Mouse (Mus musculus): Measurements from ENCODE around the gene Hoxb1. TPM values are rescaled to one million over a fixed set of nuclear protein-coding genes. Genes with fewer than 3 reads are reported as not detected.

The Hoxb1 gene
- polyA plus RNA-seq, 1 experiment from 2014 or later = not detected

DNA sequence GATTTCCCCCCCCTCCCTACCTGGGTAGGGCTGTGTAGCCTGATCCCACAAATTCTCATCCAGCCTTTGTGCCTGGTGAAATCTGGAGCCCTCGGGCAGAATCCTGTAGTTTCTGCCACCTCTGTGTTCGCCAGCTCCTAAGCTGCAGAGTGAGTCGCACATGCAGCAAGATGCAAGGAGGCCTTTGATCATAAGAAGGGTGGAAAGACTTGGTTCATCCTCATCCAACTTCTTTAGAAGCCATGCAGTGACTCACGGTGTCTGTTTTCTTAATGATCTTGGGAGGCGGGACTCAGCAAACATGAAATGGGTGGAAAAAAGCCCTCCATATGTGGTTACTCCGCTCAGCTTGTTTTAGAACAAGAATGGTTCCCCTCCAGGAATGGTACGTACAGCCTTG, 39.3 kb downstream of the Hoxb1 start:
- 70% methylated on average over 7 of the region's 7 CpGs for WGBS
- ATAC-seq (ENCODE audit: insufficient number of reproducible peaks, low FRiP score) = no peak
- H3K4me1 ChIP-seq (replicated peaks) = peaks cover 16% of the 10 kb centered on the region
- H3K27ac ChIP-seq (ENCODE audit: poor library complexity, severe bottlenecking) = no peak overlapping the region
- H3K4me2 ChIP-seq = no peak overlapping the region
- no peak overlapping the region for H3K9ac ChIP-seq
- no peaks in the 10 kb centered on the region for H3K9me3 ChIP-seq (replicated peaks)
- no peaks in the 10 kb centered on the region for H3K36me3 ChIP-seq
- peaks cover 90% of the 10 kb centered on the region for H3K27me3 ChIP-seq (replicated peaks)
- H3K4me3 ChIP-seq = no peak overlapping the region

DNA sequence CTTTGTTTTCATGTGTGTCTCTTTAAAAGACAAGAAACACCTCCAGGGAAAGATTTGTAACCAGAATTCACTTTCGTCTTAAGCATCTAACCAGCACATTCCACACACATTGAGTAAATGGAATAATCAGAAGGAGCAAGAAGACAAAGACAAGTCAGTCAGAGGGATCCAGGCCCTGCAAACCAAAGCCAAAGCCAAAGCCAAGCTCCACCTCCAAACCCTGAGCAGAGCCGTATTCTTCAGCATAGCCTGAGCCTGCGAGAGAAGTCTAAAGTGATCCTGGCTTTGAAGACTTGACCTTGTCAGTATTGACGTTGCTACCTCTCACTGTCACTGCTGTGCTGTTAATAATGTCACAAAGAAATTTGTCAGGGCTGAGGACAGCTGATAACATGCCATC, 40.0 kb downstream of the Hoxb1 start:
- Histone ChIP-seq H3K27ac (ENCODE audit: poor library complexity, severe bottlenecking) (no peak overlapping the region), H3K4me1 (replicated peaks) (peaks cover 10% of the 10 kb centered on the region), H3K9ac (no peak overlapping the region), H3K36me3 (no peaks in the 10 kb centered on the region), H3K9me3 (replicated peaks) (no peaks in the 10 kb centered on the region), H3K4me3 (no peak overlapping the region), H3K27me3 (replicated peaks) (peaks cover 97% of the 10 kb centered on the region), H3K4me2 (no peak overlapping the region)
- 46% methylated on average over 4 of the region's 4 CpGs for WGBS
- no peak for ATAC-seq (ENCODE audit: insufficient number of reproducible peaks, low FRiP score)

DNA sequence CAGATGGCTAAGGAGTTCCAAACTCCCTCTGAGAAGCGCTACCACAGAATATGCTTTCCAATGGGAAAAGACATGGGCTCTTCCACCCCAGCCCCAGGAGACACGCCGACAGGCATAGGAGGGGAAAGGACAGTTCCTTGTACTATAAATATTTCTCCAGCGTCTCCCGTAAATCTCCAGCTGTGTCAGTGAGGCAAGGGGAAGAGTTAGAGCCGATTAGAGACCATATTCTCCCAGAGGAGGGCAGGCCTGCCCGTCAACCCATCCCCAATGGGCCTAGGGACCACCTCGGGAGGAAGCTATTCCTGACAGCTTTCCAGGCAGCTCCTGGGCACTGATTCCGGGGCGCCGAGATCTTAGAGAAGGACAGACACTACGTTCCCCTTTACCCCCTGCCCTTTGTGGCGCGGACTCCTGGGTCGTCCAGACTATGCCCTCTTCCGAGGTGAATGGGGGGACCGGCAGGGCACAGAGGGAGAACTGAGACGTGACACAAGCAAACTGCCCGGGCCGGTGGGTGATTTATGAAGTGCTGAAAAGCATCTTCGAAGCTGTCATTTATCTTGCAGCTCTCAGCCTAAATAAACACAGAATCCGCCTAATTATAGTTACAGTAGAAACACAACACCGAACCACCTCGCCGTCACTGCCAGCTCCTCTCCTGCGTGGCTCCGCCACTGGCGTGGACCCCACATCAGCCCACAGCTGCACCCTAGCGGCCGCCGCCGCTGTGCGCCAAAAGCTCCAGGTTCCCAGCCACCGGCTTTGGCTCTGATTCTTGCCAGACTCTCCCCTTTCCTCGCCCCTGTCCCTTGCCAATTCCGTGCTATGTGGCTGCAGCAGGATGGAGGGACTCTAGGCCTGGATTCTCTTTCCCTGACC, 41.9 kb downstream of the Hoxb1 start:
- Histone ChIP-seq H3K27ac (ENCODE audit: poor library complexity, severe bottlenecking) (no peak overlapping the region), H3K4me3 (peak overlapping the region; percentile 27), H3K4me1 (replicated peaks) (peaks cover 10% of the 10 kb centered on the region), H3K27me3 (replicated peaks) (peaks cover 96% of the 10 kb centered on the region), H3K9me3 (replicated peaks) (no peaks in the 10 kb centered on the region), H3K9ac (peak overlapping the region; percentile 53; the same call in 1 of the 2 replicates), H3K36me3 (no peaks in the 10 kb centered on the region), H3K4me2 (peak overlapping the region; percentile 57)
- WGBS = 6% methylated on average over 36 of the region's 36 CpGs
- no peak for ATAC-seq (ENCODE audit: insufficient number of reproducible peaks, low FRiP score)

DNA sequence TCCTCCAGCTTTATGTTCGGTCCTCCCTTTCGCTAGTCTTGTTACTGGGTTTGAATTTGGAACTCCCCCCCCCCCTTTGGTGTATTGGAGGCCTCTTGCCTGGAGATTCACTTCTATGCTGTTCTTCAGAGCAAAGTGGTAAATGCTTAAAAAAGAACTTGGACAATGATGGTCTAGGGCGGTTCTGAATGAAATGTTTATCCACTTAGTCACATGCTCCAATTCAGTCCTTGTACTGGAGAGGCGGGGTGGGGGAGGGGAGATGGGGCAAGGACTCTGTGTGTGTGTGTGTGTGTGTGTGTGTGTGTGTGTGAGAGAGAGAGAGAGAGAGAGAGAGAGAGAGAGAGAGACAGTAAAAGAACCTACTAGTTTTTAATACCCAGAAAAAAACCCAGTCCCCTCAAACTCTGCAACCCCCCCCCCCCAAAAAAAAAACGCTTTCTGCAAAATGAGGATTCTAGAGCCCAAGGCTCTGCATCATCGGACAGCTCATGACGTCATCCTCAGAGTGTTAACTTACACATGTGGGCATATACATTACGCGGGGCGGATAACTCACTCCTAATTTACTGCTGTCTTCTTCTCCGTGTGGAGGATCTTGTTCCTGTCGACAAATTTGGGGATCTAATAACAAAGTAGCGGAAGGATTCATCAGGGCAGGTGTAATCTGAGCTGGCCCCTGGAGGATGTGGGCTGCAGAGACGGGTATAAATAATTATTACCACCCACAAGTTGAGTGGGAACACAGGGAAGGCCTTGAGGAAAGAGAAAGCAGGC, 42.9 kb downstream of the Hoxb1 start:
- Histone ChIP-seq H3K4me3 (no peak overlapping the region), H3K36me3 (no peaks in the 10 kb centered on the region), H3K9me3 (replicated peaks) (no peaks in the 10 kb centered on the region), H3K4me2 (no peak overlapping the region), H3K27me3 (replicated peaks) (peaks cover 95% of the 10 kb centered on the region), H3K4me1 (replicated peaks) (peaks cover 16% of the 10 kb centered on the region), H3K9ac (no peak overlapping the region), H3K27ac (ENCODE audit: poor library complexity, severe bottlenecking) (no peak overlapping the region)
- ATAC-seq (ENCODE audit: insufficient number of reproducible peaks, low FRiP score) = no peak
- 51% methylated on average over 14 of the region's 14 CpGs for WGBS

DNA sequence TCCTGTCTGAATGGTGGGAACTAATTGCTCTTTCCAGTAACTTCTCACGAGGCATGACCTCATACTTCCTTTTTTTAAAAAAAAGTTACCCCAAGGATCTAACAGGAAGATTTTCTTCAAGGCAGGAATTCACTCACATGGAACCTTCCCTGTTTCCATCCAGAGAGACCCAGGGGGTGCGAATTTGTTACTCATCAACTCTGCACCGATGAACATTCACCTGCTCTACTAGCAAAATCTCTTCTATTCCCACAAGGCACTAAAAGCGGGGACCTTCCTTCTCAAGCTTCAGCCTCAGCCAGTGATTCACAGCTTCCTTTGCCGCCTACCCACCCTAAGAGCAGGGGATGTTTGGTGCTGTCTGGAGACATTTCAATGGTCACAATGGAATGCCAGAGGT, 45.5 kb downstream of the Hoxb1 start:
- Histone ChIP-seq H3K9me3 (replicated peaks) (0 out of 2 replicates have a peak, but pooled peaks cover 3% of the 10 kb centered on the region), H3K9ac (no peak overlapping the region), H3K27me3 (replicated peaks) (peaks cover 95% of the 10 kb centered on the region), H3K4me1 (replicated peaks) (peaks cover 24% of the 10 kb centered on the region), H3K4me2 (no peak overlapping the region), H3K36me3 (no peaks in the 10 kb centered on the region), H3K4me3 (no peak overlapping the region), H3K27ac (ENCODE audit: poor library complexity, severe bottlenecking) (no peak overlapping the region)
- no peak for ATAC-seq (ENCODE audit: insufficient number of reproducible peaks, low FRiP score)
- 59% methylated on average over 5 of the region's 5 CpGs for WGBS

DNA sequence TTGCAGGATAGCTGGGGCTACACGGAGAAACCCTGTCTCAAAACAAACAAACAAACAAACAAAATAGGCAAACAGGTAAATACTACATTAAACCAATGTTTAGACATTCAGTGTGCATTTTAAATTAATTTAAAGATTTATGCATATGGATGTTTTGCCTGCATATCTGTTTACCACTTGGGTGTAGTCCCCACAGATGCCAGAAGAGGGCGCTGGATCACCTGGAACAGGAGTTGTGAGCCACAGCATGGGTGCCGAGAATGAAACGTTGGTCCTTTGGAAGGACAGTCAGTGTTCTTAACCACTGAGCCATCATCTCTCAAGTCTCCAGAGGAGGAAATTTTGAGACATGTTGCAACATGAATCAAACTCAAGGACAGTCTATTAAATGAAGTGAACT, 46.4 kb downstream of the Hoxb1 start:
- no peak for ATAC-seq (ENCODE audit: insufficient number of reproducible peaks, low FRiP score)
- no peak overlapping the region for H3K27ac ChIP-seq (ENCODE audit: poor library complexity, severe bottlenecking)
- 0 out of 2 replicates have a peak, but pooled peaks cover 3% of the 10 kb centered on the region for H3K9me3 ChIP-seq (replicated peaks)
- H3K36me3 ChIP-seq = no peaks in the 10 kb centered on the region
- WGBS = 63% methylated on average over 4 of the region's 4 CpGs
- no peak overlapping the region for H3K4me3 ChIP-seq
- no peak overlapping the region for H3K4me2 ChIP-seq
- H3K27me3 ChIP-seq (replicated peaks) = peaks cover 94% of the 10 kb centered on the region
- peaks cover 24% of the 10 kb centered on the region for H3K4me1 ChIP-seq (replicated peaks)
- H3K9ac ChIP-seq = no peak overlapping the region

DNA sequence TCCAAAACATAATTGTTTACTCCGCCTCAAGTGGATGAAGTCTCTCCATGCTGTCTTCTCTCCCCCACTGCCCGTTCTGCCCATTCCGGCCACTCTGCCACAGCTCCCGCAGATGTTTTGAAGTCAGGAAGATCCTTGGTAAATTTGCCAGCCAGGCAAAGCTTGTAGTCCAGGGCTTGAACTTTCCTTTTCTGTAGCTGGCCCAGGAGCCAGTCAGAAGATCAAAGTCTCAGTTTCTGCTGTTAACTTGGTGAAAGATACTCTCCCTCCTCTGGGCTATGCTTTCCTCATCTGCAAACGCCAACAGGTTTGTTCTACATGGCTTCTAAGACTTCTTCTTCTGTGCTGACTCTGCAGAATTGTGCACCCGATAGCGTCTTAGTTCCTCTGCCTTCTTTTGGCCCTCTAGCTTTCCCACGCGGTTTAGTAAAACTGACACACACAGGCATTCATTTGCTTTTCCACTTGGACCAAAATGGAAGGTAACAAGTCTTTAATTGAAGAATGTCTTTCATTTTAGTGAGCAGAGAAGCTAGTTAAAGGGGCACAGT, 47.5 kb downstream of the Hoxb1 start:
- no peak overlapping the region for H3K4me2 ChIP-seq
- H3K4me1 ChIP-seq (replicated peaks) = peaks cover 15% of the 10 kb centered on the region
- H3K4me3 ChIP-seq = no peak overlapping the region
- ATAC-seq (ENCODE audit: insufficient number of reproducible peaks, low FRiP score) = no peak
- H3K27ac ChIP-seq (ENCODE audit: poor library complexity, severe bottlenecking) = no peak overlapping the region
- peaks cover 95% of the 10 kb centered on the region for H3K27me3 ChIP-seq (replicated peaks)
- H3K9ac ChIP-seq = no peak overlapping the region
- H3K9me3 ChIP-seq (replicated peaks) = 0 out of 2 replicates have a peak, but pooled peaks cover 3% of the 10 kb centered on the region
- H3K36me3 ChIP-seq = no peaks in the 10 kb centered on the region
- WGBS = 70% methylated on average over 9 of the region's 9 CpGs

DNA sequence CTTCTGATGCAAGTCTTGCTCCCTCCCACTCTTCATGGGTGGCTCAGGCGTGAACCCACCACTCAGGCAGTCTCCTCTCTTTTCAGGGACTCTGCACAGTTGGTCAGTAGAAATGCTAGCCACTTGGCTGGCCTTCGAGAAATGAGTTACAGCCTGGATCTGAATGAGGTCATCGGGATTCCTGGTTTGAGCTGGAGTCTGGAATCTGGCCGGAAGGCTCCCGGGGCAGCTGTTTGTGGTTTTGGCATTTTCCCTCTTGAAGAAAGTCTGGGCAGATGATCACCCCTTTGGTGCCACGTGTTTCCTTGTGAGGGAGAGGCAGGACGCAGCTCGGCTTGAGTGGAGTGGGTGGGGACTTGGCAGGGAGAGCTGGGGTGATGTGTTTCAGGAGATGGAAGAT, 48.0 kb downstream of the Hoxb1 start:
- Histone ChIP-seq H3K27ac (ENCODE audit: poor library complexity, severe bottlenecking) (no peak overlapping the region), H3K4me1 (replicated peaks) (peaks cover 14% of the 10 kb centered on the region), H3K9me3 (replicated peaks) (0 out of 2 replicates have a peak, but pooled peaks cover 3% of the 10 kb centered on the region), H3K9ac (no peak overlapping the region), H3K36me3 (no peaks in the 10 kb centered on the region), H3K27me3 (replicated peaks) (peaks cover 92% of the 10 kb centered on the region), H3K4me2 (no peak overlapping the region), H3K4me3 (no peak overlapping the region)
- ATAC-seq (ENCODE audit: insufficient number of reproducible peaks, low FRiP score) = 0 out of 2 replicates have a peak, but pooled peaks have one; percentile 68
- 15% methylated on average over 8 of the region's 8 CpGs for WGBS

DNA sequence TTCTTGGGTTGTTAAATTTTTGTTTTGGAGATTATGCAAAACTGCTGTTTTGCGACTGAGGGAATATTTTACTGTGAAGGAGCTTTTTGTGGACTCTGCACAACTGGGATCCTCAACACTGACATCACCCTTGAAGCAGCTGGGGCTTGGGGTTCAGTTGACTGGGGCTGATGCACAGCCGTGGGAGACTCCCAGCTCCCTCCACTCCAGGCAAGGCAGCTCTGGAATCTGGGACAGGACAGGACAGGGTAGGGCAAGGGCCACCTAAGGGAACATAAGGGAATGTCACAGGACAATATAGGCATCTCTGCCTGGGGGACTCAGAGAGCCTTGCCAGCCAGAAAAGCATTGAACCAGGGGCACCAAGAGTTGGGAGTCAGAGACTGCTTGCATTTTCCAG, 48.5 kb downstream of the Hoxb1 start:
- 28% methylated on average over 2 of the region's 2 CpGs for WGBS

More for the DNA sequence above, 48.5 kb downstream of the Hoxb1 start:
- Histone ChIP-seq H3K27me3 (replicated peaks) (peaks cover 90% of the 10 kb centered on the region), H3K4me2 (no peak overlapping the region), H3K9ac (no peak overlapping the region), H3K9me3 (replicated peaks) (0 out of 2 replicates have a peak, but pooled peaks cover 3% of the 10 kb centered on the region), H3K36me3 (no peaks in the 10 kb centered on the region), H3K4me1 (replicated peaks) (peaks cover 14% of the 10 kb centered on the region), H3K27ac (ENCODE audit: poor library complexity, severe bottlenecking) (no peak overlapping the region), H3K4me3 (no peak overlapping the region)
- no peak for ATAC-seq (ENCODE audit: insufficient number of reproducible peaks, low FRiP score)

Data from heart, embryonic 12.5 days (tissue).